Mouse (Mus musculus) lung, adult 2 months (tissue): ENCODE results near the gene Mansc4. TPM values are rescaled to one million over a fixed set of nuclear protein-coding genes. Genes with fewer than 3 reads are reported as not detected.

Source experiments
- DNase-seq: peaks from one replicate; pipeline ENCODE4 v3.0.0; 2022
- H3K4me1 ChIP-seq: fragments of 200-500 bp; 2 replicates; pipeline ENCODE4 v1.6.1; 2011; ENCODE audit warnings: low read length; ENCODE audit not compliant: control insufficient read depth, insufficient read depth
- H3K4me3 ChIP-seq: fragments of 200-500 bp; replicated peaks from 2 replicates; pipeline ENCODE3; 2011; ENCODE audit warnings: low read depth, mild to moderate bottlenecking, control low read depth, low read length; ENCODE audit errors: extremely low read depth
- CTCF ChIP-seq: fragments of 200-500 bp; IDR thresholded peaks from 2 replicates; pipeline ENCODE4 v1.5.1; 2011; ENCODE audit warnings: mild to moderate bottlenecking, low read length, control low read depth; ENCODE audit not compliant: insufficient read depth
- POLR2A ChIP-seq: fragments of 200-500 bp; IDR thresholded peaks from 2 replicates; pipeline ENCODE4 v1.6.1; 2011; ENCODE audit warnings: low read depth, mild to moderate bottlenecking, control low read depth, low read length, borderline replicate concordance; ENCODE audit errors: extremely low read depth
- WGBS: fragments of 180-500 bp; shearing (Covaris S2); methylation state at CpG from one replicate; pipeline ENCODE4 v1.1.7; 2018; 5-methylcytosine and 5-hydroxymethylcytosine counted together
- polyA plus RNA-seq: library from polyadenylated mRNA; depleted of rRNA; stranded (reverse); fragments of >200 nt; gene quantifications from 2 replicates; pipeline ENCODE4 v1.2.3, GENCODE M21; 2012; rRNA removed

Mansc4 gene
- polyA plus RNA-seq, 1 experiment: 0.65 TPM

GRCm38 (mm10) chr6:147030096-147030885, 56.5 kb downstream of the Mansc4 start:
- 87% methylated on average over 15 of the region's 15 CpGs for WGBS
- no peak for TF ChIP-seq CTCF
- no peak for TF ChIP-seq POLR2A
- Histone ChIP-seq H3K4me1 (no peaks in the 10 kb centered on the region), H3K4me3 (no peak overlapping the region)
- DNase-seq: no peak

GRCm38 (mm10) chr6:147029591-147029990, 57.2 kb downstream of the Mansc4 start:
- Histone ChIP-seq H3K4me3 (no peak overlapping the region), H3K4me1 (no peaks in the 10 kb centered on the region)
- TF ChIP-seq POLR2A: no peak
- DNase-seq: no peak
- WGBS: 92% methylated on average over 9 of the region's 9 CpGs

- 80% methylated on average over 2 of the region's 2 CpGs for WGBS
- no peak for DNase-seq
- Histone ChIP-seq H3K4me3 (no peak overlapping the region), H3K4me1 (0 out of 2 replicates have a peak, but pooled peaks cover under 1% of the 10 kb centered on the region)
- TF ChIP-seq POLR2A: no peak
- no peak for TF ChIP-seq CTCF
These were observed 58.4 kb downstream of the Mansc4 start for GRCm38 (mm10) chr6:147028396-147028795.

Other genes with a start within 250 kb of the Mansc4 start
- gene Smco2, start 236.9 kb downstream of the Mansc4 start, polyA plus RNA-seq: 0.12 TPM in 1 of 2 replicates, not detected in the other
- 26.1 and 35.1 TPM in 2 replicates for gene Ppfibp1, start 198.5 kb downstream of the Mansc4 start, polyA plus RNA-seq
- not detected in 2 replicates for gene 1700034J05Rik, start 132.6 kb downstream of the Mansc4 start, polyA plus RNA-seq
- gene Rep15, start 54.4 kb downstream of the Mansc4 start, polyA plus RNA-seq: 0.24 and 0.32 TPM in 2 replicates
- gene Mrps35, start 44.3 kb downstream of the Mansc4 start, polyA plus RNA-seq: 5.2 and 6.2 TPM in 2 replicates
- gene Klhl42, start 4.3 kb upstream of the Mansc4 start, polyA plus RNA-seq: 11.5 and 12.0 TPM in 2 replicates
- gene Pthlh, start 177.2 kb upstream of the Mansc4 start, polyA plus RNA-seq: 0.76 and 1.7 TPM in 2 replicates